Mouse (Mus musculus) embryonic facial prominence, embryonic 12.5 days (tissue): ENCODE measurements at regions not wholly inside any gene's neighbourhood (a gene's known extent, or its start where the extent isn't known, plus 50 kb on each side); places are given as distances from the start of the nearest gene placed in this dataset.

Experiments
- ATAC-seq: fragments of 200-750 bp; cut with Nextera tagmentation; 2 replicates; pipeline ENCODE4 v1.8.0; 2017; ENCODE audit not compliant: insufficient number of reproducible peaks, insufficient read depth, low FRiP score, low TSS enrichment
- H3K27ac ChIP-seq: fragments of 300-500 bp; sonication (generic); 2 replicates; pipeline ENCODE4 v1.5.1; 2016; ENCODE audit warnings: mild to moderate bottlenecking
- H3K27me3 ChIP-seq: fragments of 300-500 bp; sonication (generic); 2 replicates; pipeline ENCODE4 v1.6.1; 2016; ENCODE audit warnings: mild to moderate bottlenecking, moderate library complexity
- H3K36me3 ChIP-seq: fragments of 300-500 bp; sonication (generic); 2 replicates; pipeline ENCODE4 v1.6.1; 2016; ENCODE audit warnings: mild to moderate bottlenecking
- H3K4me1 ChIP-seq: fragments of 300-500 bp; sonication (generic); 2 replicates; pipeline ENCODE4 v1.6.1; 2016
- H3K4me2 ChIP-seq: fragments of 300-500 bp; sonication (generic); replicated peaks from 2 replicates; pipeline ENCODE4 v1.6.1; 2016; ENCODE audit warnings: mild to moderate bottlenecking, moderate library complexity
- H3K4me3 ChIP-seq: fragments of 300-500 bp; sonication (generic); 2 replicates; pipeline ENCODE4 v1.5.1; 2016; ENCODE audit warnings: mild to moderate bottlenecking
- H3K9ac ChIP-seq: fragments of 300-500 bp; sonication (generic); 2 replicates; pipeline ENCODE4 v1.6.1; 2016; ENCODE audit warnings: mild to moderate bottlenecking, moderate library complexity
- H3K9me3 ChIP-seq: fragments of 300-500 bp; sonication (generic); 2 replicates; pipeline ENCODE4 v1.6.1; 2016; ENCODE audit warnings: mild to moderate bottlenecking, moderate library complexity
- WGBS: fragments of 180-500 bp; shearing (Covaris S2); methylation state at CpG from one replicate; pipeline ENCODE4 v1.1.7; 2016; 5-methylcytosine and 5-hydroxymethylcytosine counted together

DNA sequence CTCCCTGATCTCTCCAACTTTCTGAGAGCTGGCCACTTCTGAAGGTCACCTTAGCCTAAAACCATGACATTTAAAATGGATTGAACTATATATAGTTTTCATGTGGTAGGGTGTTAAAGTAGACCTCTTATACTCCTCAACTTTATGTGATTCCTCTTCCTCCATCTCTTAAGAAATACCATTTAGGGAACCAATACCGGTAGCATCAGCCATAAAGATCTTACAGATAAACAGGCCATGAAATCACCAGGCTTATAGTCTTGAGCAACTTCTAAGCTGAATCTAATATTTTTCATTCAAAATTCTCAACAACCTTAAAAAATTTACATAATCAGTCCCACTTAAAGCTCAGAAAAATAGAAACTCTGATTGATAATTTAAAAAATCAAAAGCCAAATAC is 56.2 kb downstream of the Rpl36a-ps1 start:
- H3K36me3 ChIP-seq = no peaks in the 10 kb centered on the region
- no peak overlapping the region for H3K4me2 ChIP-seq
- 82% methylated on average over 1 of the region's 1 CpGs for WGBS
- no peaks in the 10 kb centered on the region for H3K27me3 ChIP-seq
- no peaks in the 10 kb centered on the region for H3K9me3 ChIP-seq
- no peak overlapping the region for H3K4me3 ChIP-seq
- H3K4me1 ChIP-seq = no peaks in the 10 kb centered on the region
- no peak overlapping the region for H3K9ac ChIP-seq
- no peak overlapping the region for H3K27ac ChIP-seq
- no peak for ATAC-seq

DNA sequence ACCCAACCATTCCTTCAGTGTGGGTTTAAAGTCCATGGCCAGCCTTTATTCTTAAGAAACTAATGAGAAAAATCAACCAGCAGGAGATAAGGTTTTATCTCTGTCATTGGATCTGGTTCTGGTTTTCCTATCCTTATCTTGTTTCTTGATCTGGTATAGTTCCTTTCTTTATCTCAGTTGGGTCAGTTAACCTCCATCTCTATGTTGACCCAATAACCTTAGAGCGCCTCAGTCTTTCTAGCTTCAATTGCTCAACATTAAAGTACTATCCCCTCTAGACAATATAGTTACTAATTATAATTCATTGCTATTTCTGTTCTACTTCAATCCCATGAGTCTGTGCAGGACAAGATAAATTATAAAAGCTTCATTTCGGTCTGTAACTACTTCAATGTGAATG is 56.7 kb downstream of the Rpl36a-ps1 start:
- H3K27me3 ChIP-seq = no peaks in the 10 kb centered on the region
- no peaks in the 10 kb centered on the region for H3K4me1 ChIP-seq
- H3K4me3 ChIP-seq = no peak overlapping the region
- 81% methylated on average over 2 of the region's 2 CpGs for WGBS
- H3K9me3 ChIP-seq = no peaks in the 10 kb centered on the region
- no peaks in the 10 kb centered on the region for H3K36me3 ChIP-seq
- ATAC-seq = no peak
- H3K27ac ChIP-seq = no peak overlapping the region
- H3K9ac ChIP-seq = no peak overlapping the region
- no peak overlapping the region for H3K4me2 ChIP-seq

DNA sequence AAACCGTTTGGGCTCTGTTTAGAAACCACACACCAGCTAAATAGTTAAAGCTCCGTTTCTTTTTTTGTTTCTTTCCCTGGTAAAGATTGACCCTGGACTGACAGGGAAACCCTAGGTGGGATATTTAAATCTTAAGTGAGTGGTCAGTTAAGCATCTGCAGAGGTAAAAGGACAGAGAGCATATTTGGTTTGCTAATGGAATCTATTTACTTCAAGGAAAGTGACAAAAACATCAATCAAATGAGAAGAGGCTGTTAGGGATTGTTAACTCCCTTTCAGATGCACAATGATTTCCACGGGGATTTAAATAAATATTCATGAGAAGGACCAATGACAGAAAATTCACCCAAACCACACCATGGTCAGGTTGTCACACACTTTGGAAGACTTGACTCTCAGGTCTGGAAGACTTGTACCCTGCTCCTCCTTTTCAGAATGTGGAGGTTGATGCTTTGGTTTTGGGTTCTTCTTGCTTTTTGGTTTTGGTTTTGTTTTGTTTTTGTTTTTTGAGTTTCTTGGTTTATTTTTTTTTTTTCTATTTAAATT is 60.7 kb downstream of the Rpl36a-ps1 start:
- H3K27ac ChIP-seq = no peak overlapping the region
- no peaks in the 10 kb centered on the region for H3K27me3 ChIP-seq
- ATAC-seq = no peak
- H3K9me3 ChIP-seq = no peaks in the 10 kb centered on the region
- H3K9ac ChIP-seq = no peak overlapping the region
- 25% methylated on average over 3 of the region's 3 CpGs for WGBS
- no peak overlapping the region for H3K4me3 ChIP-seq
- H3K36me3 ChIP-seq = no peaks in the 10 kb centered on the region
- no peaks in the 10 kb centered on the region for H3K4me1 ChIP-seq
- H3K4me2 ChIP-seq = no peak overlapping the region

DNA sequence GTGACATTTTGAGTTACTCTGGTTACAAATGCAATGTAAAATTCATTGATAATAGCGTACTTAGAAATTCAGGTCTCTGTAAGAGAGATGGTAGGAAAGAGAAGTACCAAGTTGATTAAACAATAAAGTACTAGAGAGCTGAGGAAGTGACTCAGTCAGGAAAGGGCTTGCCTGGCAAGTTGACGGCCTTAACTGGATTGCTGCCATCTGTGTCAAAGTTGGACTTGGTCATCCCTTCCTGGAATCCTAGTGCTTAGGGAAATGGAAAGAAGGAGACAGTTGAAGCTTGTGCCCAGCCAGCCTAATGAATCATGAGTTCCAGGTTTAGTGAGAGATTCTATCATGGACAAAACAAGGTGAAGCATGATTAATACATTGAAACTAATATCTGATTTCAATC is 64.8 kb downstream of the Rpl36a-ps1 start:
- ATAC-seq = no peak
- no peak overlapping the region for H3K27ac ChIP-seq
- no peaks in the 10 kb centered on the region for H3K9me3 ChIP-seq
- 72% methylated on average over 2 of the region's 2 CpGs for WGBS
- H3K4me3 ChIP-seq = no peak overlapping the region
- no peaks in the 10 kb centered on the region for H3K4me1 ChIP-seq
- H3K9ac ChIP-seq = no peak overlapping the region
- no peak overlapping the region for H3K4me2 ChIP-seq
- no peaks in the 10 kb centered on the region for H3K36me3 ChIP-seq
- H3K27me3 ChIP-seq = no peaks in the 10 kb centered on the region

DNA sequence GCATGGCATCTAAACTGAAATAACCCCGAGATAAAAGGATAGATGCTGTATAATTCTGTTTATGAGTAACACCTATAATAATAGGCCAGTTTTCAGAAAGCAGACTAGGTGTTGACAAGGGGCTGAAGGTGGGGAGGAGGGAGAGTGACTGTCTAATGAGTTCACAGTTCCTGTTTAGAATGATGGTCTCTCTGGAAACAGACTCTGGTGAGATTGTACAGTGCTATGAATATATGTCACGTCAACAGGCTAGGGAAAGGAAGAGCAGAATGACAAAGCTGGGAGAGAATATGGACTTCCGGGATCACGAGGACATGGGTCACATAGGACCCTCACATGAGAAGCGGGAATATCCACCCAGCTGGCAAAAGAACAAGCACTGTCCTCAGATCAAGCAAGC is 85.9 kb downstream of the Rpl36a-ps1 start:
- no peak overlapping the region for H3K4me2 ChIP-seq
- H3K36me3 ChIP-seq = no peaks in the 10 kb centered on the region
- no peak overlapping the region for H3K4me3 ChIP-seq
- H3K27me3 ChIP-seq = no peaks in the 10 kb centered on the region
- H3K27ac ChIP-seq = no peak overlapping the region
- 86% methylated on average over 5 of the region's 5 CpGs for WGBS
- no peaks in the 10 kb centered on the region for H3K4me1 ChIP-seq
- H3K9me3 ChIP-seq = no peaks in the 10 kb centered on the region
- no peak for ATAC-seq
- no peak overlapping the region for H3K9ac ChIP-seq

DNA sequence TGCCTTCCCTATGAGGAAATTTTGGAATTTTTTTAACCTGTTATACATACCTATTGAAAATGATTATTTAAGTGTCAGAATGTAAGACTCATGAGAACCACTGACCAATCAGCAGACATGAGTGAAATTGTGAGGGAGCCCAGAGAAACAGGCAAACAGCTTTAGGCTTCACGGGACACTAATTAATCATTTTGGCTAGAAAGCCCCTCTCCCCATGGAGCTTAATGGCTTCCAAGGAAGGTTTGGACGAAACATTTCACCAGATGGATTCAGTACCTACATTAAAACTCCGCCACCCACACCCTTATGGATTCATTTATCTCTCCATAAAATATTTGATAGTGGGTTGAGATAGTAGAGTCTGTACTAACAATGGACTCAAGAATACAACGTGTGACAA is 95.2 kb downstream of the Rpl36a-ps1 start:
- H3K9ac ChIP-seq = no peak overlapping the region
- ATAC-seq = no peak
- no peak overlapping the region for H3K27ac ChIP-seq
- no peak overlapping the region for H3K4me2 ChIP-seq
- H3K9me3 ChIP-seq = no peaks in the 10 kb centered on the region
- H3K4me3 ChIP-seq = no peak overlapping the region
- 81% methylated on average over 4 of the region's 4 CpGs for WGBS
- H3K4me1 ChIP-seq = no peaks in the 10 kb centered on the region
- no peaks in the 10 kb centered on the region for H3K27me3 ChIP-seq
- H3K36me3 ChIP-seq = no peaks in the 10 kb centered on the region

DNA sequence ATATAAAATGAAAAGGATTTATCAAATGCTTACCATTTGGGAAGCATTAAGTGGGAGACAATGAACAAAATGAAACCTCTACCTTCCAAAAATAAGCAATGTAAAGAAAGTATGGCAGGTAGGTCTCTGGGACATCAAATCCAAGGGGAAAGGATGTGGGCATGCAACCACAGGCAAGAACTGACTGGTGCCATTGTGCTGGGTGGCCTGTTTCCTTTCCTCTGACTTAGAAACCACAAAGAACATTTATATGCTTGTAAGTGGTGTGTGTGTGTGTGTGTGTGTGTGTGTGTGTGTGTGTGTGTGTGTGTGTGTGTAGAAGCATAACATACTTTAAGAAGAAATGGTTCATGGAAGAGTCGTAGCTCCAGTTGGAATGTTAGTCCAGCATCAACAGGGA is 96.7 kb downstream of the Rpl36a-ps1 start:
- no peak overlapping the region for H3K9ac ChIP-seq
- H3K4me2 ChIP-seq = no peak overlapping the region
- no peaks in the 10 kb centered on the region for H3K36me3 ChIP-seq
- no peak overlapping the region for H3K4me3 ChIP-seq
- H3K27ac ChIP-seq = no peak overlapping the region
- no peaks in the 10 kb centered on the region for H3K27me3 ChIP-seq
- ATAC-seq = no peak
- no peaks in the 10 kb centered on the region for H3K4me1 ChIP-seq
- H3K9me3 ChIP-seq = no peaks in the 10 kb centered on the region
- 85% methylated on average over 1 of the region's 1 CpGs for WGBS

DNA sequence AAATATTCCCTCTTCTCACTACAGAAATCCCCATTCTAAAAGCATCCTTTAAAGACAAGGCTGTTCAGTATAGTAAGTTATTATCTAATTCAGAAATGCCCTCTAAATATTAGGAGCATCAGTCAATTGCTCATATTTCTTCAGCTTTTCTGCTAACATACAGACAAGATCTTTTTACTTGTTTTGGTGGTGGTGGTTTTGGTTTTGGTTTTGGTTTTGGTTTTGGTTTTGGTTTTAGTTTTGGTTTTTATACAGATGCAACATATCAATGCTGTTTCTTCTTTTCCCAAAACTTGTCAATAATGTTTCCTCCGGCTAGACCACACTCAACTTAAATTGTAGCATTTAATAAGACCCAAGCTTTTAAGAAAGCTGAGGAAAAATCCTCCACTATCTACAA is 98.2 kb downstream of the Rpl36a-ps1 start:
- 87% methylated on average over 1 of the region's 1 CpGs for WGBS
- Histone ChIP-seq H3K9me3 (no peaks in the 10 kb centered on the region), H3K27me3 (no peaks in the 10 kb centered on the region), H3K4me1 (no peaks in the 10 kb centered on the region), H3K4me3 (no peak overlapping the region), H3K27ac (no peak overlapping the region), H3K36me3 (no peaks in the 10 kb centered on the region), H3K9ac (no peak overlapping the region), H3K4me2 (no peak overlapping the region)
- ATAC-seq = no peak

DNA sequence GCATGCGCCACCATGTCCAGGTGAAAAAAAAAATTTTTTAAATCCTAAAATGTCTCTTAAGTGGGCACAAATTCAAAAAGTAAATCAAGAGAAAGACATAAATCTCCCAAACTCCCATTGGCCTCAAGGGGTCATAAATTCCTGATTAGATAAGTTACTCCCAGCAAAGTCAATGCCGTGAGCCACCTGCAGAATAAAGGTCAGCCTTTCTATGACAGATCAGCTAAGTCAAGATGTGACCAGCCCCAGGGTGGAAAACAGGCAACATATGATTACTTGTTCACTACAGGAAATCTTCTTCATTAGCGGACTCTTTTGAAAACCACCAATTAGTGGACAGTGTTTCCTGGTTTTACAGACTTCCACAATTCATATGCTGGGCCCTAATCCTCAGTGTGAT is 101.4 kb downstream of the Rpl36a-ps1 start:
- Histone ChIP-seq H3K4me3 (no peak overlapping the region), H3K4me1 (no peaks in the 10 kb centered on the region), H3K27ac (no peak overlapping the region), H3K9me3 (no peaks in the 10 kb centered on the region), H3K36me3 (no peaks in the 10 kb centered on the region), H3K9ac (no peak overlapping the region), H3K4me2 (no peak overlapping the region), H3K27me3 (no peaks in the 10 kb centered on the region)
- WGBS = 78% methylated on average over 3 of the region's 3 CpGs
- ATAC-seq = no peak

DNA sequence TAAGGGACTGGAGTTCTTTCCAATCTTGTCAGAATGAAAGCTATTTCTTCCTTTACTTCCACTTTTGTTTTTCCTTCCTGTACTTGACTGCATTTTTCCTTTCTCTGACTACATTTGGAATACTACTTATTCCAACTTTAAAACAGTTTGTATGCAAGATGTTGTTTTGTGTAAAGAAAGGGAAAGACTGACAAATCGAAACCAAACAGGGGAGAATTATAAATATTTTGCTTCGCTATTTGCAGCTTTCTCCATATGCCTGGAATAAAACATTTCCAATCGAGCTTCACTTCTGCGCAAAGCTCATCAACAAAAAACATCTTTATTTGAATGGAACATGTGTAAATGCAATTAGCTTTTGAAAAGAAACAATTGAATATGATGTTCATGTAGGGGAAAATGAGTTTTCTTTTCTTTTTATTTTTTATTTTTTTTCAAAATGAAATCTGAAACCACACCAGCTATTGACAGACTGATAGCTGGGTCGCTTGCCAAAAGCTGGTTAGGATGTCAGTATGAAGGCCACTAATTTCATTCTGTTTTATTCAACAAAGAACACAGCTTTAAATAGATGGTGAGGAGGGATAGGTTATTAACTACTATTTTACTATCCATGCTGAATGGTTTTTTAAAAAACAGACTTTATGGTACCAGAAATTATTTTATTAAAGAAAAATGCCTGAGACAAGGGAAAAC is 102.7 kb downstream of the Rpl36a-ps1 start:
- ATAC-seq = no peak
- Histone ChIP-seq H3K27ac (no peak overlapping the region), H3K36me3 (no peaks in the 10 kb centered on the region), H3K9ac (no peak overlapping the region), H3K9me3 (no peaks in the 10 kb centered on the region), H3K27me3 (no peaks in the 10 kb centered on the region), H3K4me2 (no peak overlapping the region), H3K4me3 (no peak overlapping the region), H3K4me1 (no peaks in the 10 kb centered on the region)
- WGBS = 69% methylated on average over 5 of the region's 5 CpGs

DNA sequence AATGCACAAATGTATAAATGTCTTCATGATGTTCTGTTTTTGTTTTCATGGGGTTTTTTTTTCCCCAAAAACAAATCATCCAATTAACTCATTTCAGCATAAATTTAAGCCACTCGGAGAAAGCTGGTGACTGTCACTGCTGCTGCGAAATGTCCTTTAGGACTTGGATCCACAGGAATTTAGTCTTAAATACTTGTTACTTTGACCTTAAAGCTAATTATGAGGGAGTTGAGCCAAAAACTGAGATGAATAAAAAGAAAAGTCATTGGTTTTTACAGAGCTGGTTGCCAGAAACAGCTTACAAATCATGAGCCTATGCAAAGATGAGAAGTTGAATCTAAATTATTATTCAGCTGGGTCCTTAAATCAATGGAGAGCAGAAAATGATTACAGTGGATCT is 106.5 kb downstream of the Rpl36a-ps1 start:
- H3K9me3 ChIP-seq = no peaks in the 10 kb centered on the region
- no peak overlapping the region for H3K27ac ChIP-seq
- no peak overlapping the region for H3K4me3 ChIP-seq
- H3K4me1 ChIP-seq = no peaks in the 10 kb centered on the region
- no peak for ATAC-seq
- no peak overlapping the region for H3K9ac ChIP-seq
- no peaks in the 10 kb centered on the region for H3K36me3 ChIP-seq
- no peaks in the 10 kb centered on the region for H3K27me3 ChIP-seq
- H3K4me2 ChIP-seq = no peak overlapping the region
- WGBS = 58% methylated on average over 2 of the region's 2 CpGs

DNA sequence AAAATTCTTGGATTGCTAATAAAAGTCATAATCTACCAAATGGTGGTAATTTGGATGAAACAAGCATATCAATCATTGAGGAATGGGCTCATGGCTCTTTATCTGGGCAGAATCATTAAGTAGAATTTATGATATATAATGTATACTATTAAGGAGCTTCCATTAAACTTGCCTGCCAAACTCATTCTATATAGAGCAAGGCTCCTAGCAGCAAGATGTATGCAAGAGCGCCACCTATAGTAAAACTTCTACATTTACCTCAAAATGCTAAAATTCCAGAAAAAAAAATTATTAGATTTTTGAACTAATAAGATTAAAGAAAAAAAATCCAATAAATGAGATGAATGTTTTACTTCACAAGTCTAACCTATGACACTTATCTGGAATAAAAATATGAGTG is 107.1 kb downstream of the Rpl36a-ps1 start:
- Histone ChIP-seq H3K9ac (no peak overlapping the region), H3K27me3 (no peaks in the 10 kb centered on the region), H3K4me3 (no peak overlapping the region), H3K36me3 (no peaks in the 10 kb centered on the region), H3K4me1 (no peaks in the 10 kb centered on the region), H3K27ac (no peak overlapping the region), H3K9me3 (no peaks in the 10 kb centered on the region), H3K4me2 (no peak overlapping the region)
- 16% methylated on average over 1 of the region's 1 CpGs for WGBS
- no peak for ATAC-seq
